Mouse (Mus musculus) cortical plate, adult 2 months (tissue): ENCODE data around the gene Haspin. TPM values are rescaled to one million over a fixed set of nuclear protein-coding genes. Genes with fewer than 3 reads are reported as not detected.

ENCODE experiments used
- H3K27ac ChIP-seq: fragments of 200-500 bp; 2 replicates; pipeline ENCODE4 v1.5.1; 2012; ENCODE audit warnings: low read length, control low read depth, inconsistent platforms; ENCODE audit not compliant: insufficient read depth
- H3K4me1 ChIP-seq: fragments of 200-500 bp; 2 replicates; pipeline ENCODE4 v1.6.1; 2011; ENCODE audit warnings: low read length; ENCODE audit not compliant: control insufficient read depth, insufficient read depth
- H3K4me3 ChIP-seq: fragments of 200-500 bp; 2 replicates; pipeline ENCODE4 v1.5.1; 2011; ENCODE audit warnings: mild to moderate bottlenecking, low read length, control low read depth; ENCODE audit not compliant: insufficient read depth
- CTCF ChIP-seq: fragments of 200-500 bp; IDR thresholded peaks from 2 replicates; pipeline ENCODE4 v1.5.1; 2011; ENCODE audit warnings: mild to moderate bottlenecking, control low read depth, low read length; ENCODE audit not compliant: insufficient read depth; ENCODE audit errors: extremely low read depth
- POLR2A ChIP-seq: fragments of 200-500 bp; IDR thresholded peaks from 2 replicates; pipeline ENCODE4 v1.6.1; 2011; ENCODE audit warnings: mild to moderate bottlenecking, low read length, control low read depth; ENCODE audit not compliant: insufficient read depth; ENCODE audit errors: extremely low read depth
- polyA plus RNA-seq: library from polyadenylated mRNA; depleted of rRNA; stranded (reverse); fragments of >200 nt; gene quantifications from 2 replicates; pipeline ENCODE4 v1.2.3, GENCODE M21; 2012; rRNA removed

The Haspin gene
- polyA plus RNA-seq, 1 experiment, result 0.13 TPM

- Histone ChIP-seq H3K4me3 (no peak overlapping the region), H3K4me1 (no peaks in the 10 kb centered on the region)
Observed at GRCm38 (mm10) chr11:73092057-73092456, 46.0 kb downstream of the Haspin start.

GRCm38 (mm10) chr11:73090826-73091225 lies 47.3 kb downstream of the Haspin start:
- no peaks in the 10 kb centered on the region for H3K4me1 ChIP-seq
- H3K27ac ChIP-seq, result no peak overlapping the region
- TF ChIP-seq POLR2A, result no peak
- TF ChIP-seq CTCF, result no peak
- no peak overlapping the region for H3K4me3 ChIP-seq

More at GRCm38 (mm10) chr11:73092057-73092456, 46.0 kb downstream of the Haspin start:
- no peak overlapping the region for H3K27ac ChIP-seq
- TF ChIP-seq CTCF (no peak), POLR2A (no peak)

GRCm38 (mm10) chr11:73090283-73090682 lies 47.8 kb downstream of the Haspin start, which contains the start of gene Itgae:
Itgae (plus strand) TSS chr11:73090583.
- Histone ChIP-seq H3K4me1 (no peaks in the 10 kb centered on the region), H3K4me3 (no peak within 1 kb of the TSS), H3K27ac (no peak within 1 kb of the TSS)
- TF ChIP-seq POLR2A (no peak), CTCF (no peak)

- Histone ChIP-seq H3K27ac (no peak overlapping the region), H3K4me1 (no peaks in the 10 kb centered on the region), H3K4me3 (no peak overlapping the region)
- TF ChIP-seq POLR2A, result no peak
- no peak for TF ChIP-seq CTCF
Observed at GRCm38 (mm10) chr11:73087700-73088480, 50.2 kb downstream of the Haspin start.

Other genes starting within 250 kb of the Haspin start
- gene Atp2a3, start 177.1 kb downstream of the Haspin start, polyA plus RNA-seq, result 4.4 and 4.6 TPM in 2 replicates
- 0.52 and 0.78 TPM in 2 replicates for gene P2rx1, start 139.2 kb downstream of the Haspin start, polyA plus RNA-seq
- 90.0 and 103 TPM in 2 replicates for gene Camkk1, start 119.3 kb downstream of the Haspin start, polyA plus RNA-seq
- gene Ncbp3, start 90.5 kb downstream of the Haspin start, polyA plus RNA-seq, result 4.5 and 4.7 TPM in 2 replicates
- 0.21 and 0.25 TPM in 2 replicates for gene Itgae, start 47.7 kb downstream of the Haspin start, polyA plus RNA-seq
- gene P2rx5, start 22.1 kb upstream of the Haspin start, polyA plus RNA-seq, result 0.35 and 0.68 TPM in 2 replicates
- gene Emc6, start 38.7 kb upstream of the Haspin start, polyA plus RNA-seq, result 62.8 and 69.7 TPM in 2 replicates
- gene Tax1bp3, start 38.8 kb upstream of the Haspin start, polyA plus RNA-seq, result 13.3 and 13.6 TPM in 2 replicates
- gene Ctns, start 60.7 kb upstream of the Haspin start, polyA plus RNA-seq, result 23.5 and 24.5 TPM in 2 replicates
- 4.1 and 4.4 TPM in 2 replicates for gene Shpk, start 61.2 kb upstream of the Haspin start, polyA plus RNA-seq
- gene Trpv1, start 96.0 kb upstream of the Haspin start, polyA plus RNA-seq, result 0.13 and 0.19 TPM in 2 replicates
- gene Trpv3, start 129.1 kb upstream of the Haspin start, polyA plus RNA-seq, result 0.52 and 0.62 TPM in 2 replicates
- 29.5 and 34.3 TPM in 2 replicates for gene Aspa, start 191.3 kb upstream of the Haspin start, polyA plus RNA-seq
- not detected in 2 replicates for gene Gm49340, start 191.4 kb upstream of the Haspin start, polyA plus RNA-seq
- 0.08 and 0.13 TPM in 2 replicates for gene Spata22, start 191.4 kb upstream of the Haspin start, polyA plus RNA-seq
- not detected in 2 replicates for gene Olfr20, start 212.5 kb upstream of the Haspin start, polyA plus RNA-seq
- not detected in 2 replicates for gene Olfr376, start 233.0 kb upstream of the Haspin start, polyA plus RNA-seq